Mouse (Mus musculus): Measurements from ENCODE around the gene March5. TPM values are rescaled to one million over a fixed set of nuclear protein-coding genes. Genes with fewer than 3 reads are reported as not detected.

March5 gene
- polyA plus RNA-seq, 2 experiments from 2014 or later: 6.6 to 14.5 TPM

GRCm38 (mm10) chr19:37263943-37264897 is 56.9 kb downstream of the March5 start:
- ATAC-seq: no peak

GRCm38 (mm10) chr19:37265333-37266103 is 58.2 kb downstream of the March5 start:
- ATAC-seq: peak; percentile 58

GRCm38 (mm10) chr19:37269106-37269505 is 61.8 kb downstream of the March5 start:
- ATAC-seq: no peak

Other genes starting within 250 kb of the March5 start
- gene Cpeb3, start 1.1 kb downstream of the March5 start, polyA plus RNA-seq (2017; shearing (Covaris generic)): not detected
- gene Ide, start 130.3 kb downstream of the March5 start, polyA plus RNA-seq (2017; shearing (Covaris generic)): 10 to 100 TPM; 56.0 to 64.4 TPM
- 1 to 10 TPM; 3.0 to 6.9 TPM for gene Kif11, start 168.9 kb downstream of the March5 start, polyA plus RNA-seq (2017; shearing (Covaris generic))
- gene Hhex, start 227.3 kb downstream of the March5 start, polyA plus RNA-seq (2017; shearing (Covaris generic)): under 1 TPM; 0.16 to 0.39 TPM